Mouse (Mus musculus): ENCODE data around the gene Mark3.

The Mark3 gene

DNA sequence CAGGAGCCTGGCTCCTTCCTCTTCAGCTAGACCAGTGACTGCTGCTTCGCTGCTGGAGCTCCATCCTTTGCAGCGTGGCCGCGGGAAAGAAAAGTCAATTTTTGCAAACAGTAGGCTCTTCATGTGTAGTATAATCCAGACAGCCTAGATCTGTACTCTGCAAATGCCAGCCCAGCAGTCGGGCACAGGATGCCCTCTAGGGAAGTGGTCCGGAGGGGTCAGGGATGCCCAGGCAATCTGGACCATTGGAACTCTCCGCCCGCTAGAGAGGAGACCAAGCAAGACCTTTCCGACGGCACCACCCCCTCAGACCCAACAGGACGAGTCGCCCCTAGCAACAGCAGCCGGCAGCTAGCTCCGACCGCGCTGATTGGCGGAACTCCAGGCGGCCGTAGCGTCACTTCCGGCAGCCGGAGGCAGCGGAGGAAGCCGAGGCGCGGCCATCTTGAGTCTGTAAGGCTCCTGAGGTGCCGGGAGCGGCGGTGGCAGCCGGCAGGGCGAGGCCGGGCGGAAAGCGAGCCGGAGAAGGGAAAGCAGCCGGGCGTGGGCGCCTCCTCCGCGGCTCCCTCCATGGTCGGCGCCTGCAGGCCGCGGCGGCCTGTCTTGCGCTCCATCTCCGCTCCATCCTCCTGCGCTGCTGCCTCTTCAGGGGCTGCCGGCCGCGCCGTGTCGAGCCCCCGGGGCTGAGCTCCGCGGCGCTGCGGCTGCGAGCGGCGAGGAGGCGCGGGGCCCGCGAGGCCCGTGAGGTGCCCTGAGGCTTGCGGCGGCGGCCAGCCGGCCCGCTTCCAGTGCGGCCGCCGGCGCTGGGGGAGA is at the start of gene Mark3:
Gene Mark3, plus strand, starts transcription at position 450 of the 813 bp plus-strand sequence.
- WGBS = under 1% methylated on average over 70 of the region's 75 CpGs

DNA sequence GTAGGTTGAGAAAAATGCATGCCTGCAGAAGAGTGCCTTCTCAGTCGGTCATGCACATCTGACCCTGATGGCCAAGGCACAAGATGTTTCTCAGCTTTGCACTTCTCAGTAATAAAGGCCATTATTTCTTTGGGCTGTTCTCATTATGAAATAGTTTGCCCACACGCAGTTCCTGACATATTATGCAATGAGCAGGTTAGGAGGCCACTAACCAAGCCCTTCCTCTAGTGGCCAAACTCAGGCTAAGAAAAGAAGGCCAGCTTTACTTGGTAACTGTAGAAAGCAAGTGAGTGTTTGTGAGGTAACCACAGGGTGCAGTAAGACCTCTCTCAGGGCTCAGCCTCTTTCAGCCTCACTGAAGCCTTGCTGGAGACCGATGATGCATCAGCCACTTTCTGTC is 49.4 kb upstream of the Mark3 start:
- WGBS = 87% methylated on average over 3 of the region's 3 CpGs

DNA sequence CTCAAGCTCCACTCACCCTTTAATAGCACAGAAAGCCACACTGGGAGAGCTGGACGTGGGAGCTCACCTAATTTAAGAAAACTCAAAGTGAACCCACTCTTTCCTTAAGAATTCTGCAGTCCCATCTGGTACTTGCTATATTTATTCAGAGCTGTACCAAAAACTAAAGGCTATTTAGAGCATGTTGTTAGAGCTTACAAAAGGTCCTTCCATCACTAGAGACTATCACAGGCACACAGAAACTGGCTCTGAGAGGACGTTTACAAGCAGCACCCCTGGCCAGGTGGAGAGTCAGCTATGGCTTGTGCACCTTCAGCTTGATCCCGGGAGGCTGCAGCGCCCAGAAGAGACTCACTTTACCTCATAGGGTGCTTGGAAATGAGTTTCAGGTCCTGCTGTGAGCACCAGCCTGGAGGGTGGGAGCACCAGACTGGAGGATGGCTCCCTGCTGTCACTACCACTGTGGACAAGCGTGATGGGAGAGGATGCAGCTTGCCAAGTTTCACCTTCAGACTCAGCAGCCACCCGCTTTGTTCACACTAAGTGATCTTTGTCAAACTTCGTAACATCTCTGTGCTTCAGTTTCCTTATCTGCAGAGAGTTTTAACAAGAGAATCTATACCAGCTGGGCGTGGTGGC is 46.6 kb upstream of the Mark3 start:
- 32% methylated on average over 8 of the region's 8 CpGs for WGBS

- WGBS = 31% methylated on average over 8 of the region's 8 CpGs
Observed at GRCm38 (mm10) chr12:111529192-111529591, 45.1 kb upstream of the Mark3 start.

- 61% methylated on average over 11 of the region's 11 CpGs for WGBS
Observed at GRCm38 (mm10) chr12:111533096-111533794, 41.1 kb upstream of the Mark3 start.

DNA sequence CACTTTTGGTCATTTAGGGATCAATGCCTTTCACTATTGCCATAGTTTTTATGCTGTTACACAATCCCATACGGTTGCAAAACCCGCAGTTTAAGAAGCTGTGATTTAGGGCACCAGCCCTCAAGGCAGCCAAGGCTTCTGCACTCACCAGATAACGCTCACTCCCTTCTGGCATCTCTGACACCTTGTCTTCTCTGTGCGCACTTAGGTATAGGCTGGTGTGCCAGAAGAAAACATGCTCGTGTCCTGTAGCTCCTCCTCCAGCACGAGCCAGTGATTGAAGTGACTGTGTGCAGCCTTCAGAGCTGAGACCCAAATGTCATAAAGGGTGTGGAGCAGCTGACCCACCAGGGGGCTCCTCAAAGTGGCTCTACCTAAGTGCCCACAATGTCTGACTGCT is 39.0 kb upstream of the Mark3 start:
- 54% methylated on average over 6 of the region's 6 CpGs for whole genome bisulfite sequencing

DNA sequence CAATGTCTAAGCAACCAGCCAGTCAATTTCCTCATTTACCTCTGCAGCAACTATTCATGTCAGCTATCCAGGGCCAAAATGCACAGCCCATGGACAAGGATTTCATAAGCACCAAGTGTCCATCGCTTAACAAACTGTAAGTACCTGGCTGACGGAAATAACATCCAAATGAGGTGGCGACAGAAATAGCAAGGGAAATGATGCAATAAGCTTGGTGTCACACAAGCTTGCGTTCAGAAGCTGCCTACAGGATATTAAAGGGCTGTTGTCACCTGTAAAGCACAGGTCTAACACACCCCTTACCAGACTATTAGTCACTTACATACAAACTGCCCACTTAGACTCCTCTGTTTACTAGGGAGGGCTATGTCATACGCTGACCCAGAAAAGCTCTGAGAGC is 38.6 kb upstream of the Mark3 start:
- 66% methylated on average over 5 of the region's 5 CpGs for WGBS

DNA sequence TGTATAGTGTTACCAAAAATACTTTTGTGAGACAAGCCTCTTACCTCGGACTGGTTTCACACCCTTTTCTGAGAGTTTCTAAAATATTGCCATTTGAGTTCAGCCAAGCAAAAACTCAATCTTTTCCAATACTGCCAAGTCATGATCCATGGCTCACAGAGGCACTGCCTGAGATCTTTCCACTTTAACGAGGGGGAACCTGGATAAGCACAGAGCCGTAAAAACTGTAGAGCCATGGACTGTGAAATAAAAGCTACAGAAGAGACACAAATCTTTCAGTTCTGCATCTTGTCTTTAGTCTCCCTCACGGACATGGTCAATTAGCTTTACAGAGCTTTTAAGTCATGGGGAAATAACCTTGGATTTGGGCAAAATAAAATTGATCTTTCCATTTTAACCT is 37.6 kb upstream of the Mark3 start:
- 26% methylated on average over 4 of the region's 4 CpGs for WGBS

GRCm38 (mm10) chr12:111537341-111537740 is 37.0 kb upstream of the Mark3 start:
- WGBS = under 1% methylated on average over 22 of the region's 22 CpGs

GRCm38 (mm10) chr12:111537796-111538291 is 36.5 kb upstream of the Mark3 start, which contains the start of gene Eif5:
TSS of gene Eif5 (plus strand) at chr12:111538016.
- WGBS = 1% methylated on average over 46 of the region's 47 CpGs

DNA sequence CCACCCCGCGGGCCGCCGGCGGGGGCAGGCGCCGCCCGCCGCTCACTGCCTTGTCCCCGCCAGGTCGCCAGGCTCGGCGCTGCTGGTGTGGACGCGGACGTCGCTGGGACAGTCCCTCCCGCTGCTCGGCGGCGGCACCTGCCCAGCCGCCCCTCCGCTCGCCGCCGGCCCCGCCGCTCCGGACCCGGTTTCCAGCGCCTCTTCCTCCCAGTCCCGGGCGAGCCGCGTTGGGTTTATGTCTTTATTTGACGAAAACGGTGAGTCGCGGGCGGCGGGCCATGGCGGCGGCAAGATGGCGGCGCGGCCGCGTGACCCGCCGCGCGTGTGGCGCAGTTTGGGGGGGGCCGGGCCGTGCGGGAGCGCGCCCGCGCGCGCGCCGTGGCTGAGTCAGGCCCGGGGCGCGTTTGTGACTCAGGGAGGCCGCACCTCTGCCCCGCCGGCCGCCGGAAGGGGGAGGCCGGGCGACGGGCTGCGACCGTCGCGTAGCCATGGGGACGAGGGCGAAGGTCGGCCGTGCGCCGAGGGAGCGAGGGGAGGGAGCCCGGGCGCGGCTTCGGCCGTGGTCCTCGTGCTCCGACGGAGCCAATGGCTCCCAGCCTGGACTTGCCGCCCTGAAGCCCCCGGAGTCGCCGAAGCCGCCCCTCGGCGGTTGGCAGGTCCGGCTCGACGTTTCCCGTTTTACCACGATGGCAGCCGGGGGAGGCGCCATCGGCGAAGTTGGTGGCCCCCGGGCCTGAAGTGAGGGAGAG is 35.9 kb upstream of the Mark3 start:
- under 1% methylated on average over 111 of the region's 111 CpGs for WGBS

- WGBS = under 1% methylated on average over 18 of the region's 18 CpGs
Observed at GRCm38 (mm10) chr12:111539041-111539345, 35.3 kb upstream of the Mark3 start.

- 92% methylated on average over 3 of the region's 3 CpGs for WGBS
Observed at GRCm38 (mm10) chr12:111547070-111547469, 27.3 kb upstream of the Mark3 start.

DNA sequence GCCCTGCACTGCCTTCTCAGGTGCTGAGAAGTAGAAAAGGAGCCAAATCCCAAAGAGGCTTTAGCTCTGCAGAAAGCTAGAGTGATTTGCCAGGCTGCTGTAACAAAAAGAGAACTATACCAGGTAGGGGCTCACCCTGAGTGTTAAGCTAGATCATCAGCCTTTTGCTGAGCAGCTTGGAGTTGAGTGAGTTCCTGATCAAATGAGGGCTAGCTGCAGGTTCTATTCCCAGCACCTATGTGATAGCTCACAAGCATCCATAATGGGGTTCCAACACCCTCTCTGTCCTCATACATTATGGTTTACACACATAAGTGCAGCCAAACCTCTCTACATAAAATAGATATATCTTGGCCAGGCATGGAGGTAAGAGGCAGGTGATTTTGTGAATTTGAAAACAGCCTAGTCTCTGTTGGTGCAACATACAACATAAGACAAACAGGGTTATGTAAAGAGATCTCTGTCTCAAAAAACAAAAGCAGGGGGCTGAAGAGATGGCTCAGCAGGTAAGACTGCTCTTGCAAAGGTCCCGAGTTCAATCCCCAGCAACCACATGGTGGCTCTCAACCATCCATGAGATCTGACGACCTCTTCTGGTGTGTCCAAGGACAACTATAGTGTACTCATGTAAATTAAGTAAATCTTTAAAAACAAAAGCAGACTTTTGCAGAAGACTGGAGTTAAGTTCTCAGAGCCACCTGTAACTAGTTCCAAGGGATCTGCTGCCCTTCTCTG is 25.6 kb upstream of the Mark3 start:
- WGBS = 53% methylated on average over 2 of the region's 2 CpGs

- 68% methylated on average over 1 of the region's 1 CpGs for WGBS
Observed at GRCm38 (mm10) chr12:111550679-111551078, 23.6 kb upstream of the Mark3 start.

DNA sequence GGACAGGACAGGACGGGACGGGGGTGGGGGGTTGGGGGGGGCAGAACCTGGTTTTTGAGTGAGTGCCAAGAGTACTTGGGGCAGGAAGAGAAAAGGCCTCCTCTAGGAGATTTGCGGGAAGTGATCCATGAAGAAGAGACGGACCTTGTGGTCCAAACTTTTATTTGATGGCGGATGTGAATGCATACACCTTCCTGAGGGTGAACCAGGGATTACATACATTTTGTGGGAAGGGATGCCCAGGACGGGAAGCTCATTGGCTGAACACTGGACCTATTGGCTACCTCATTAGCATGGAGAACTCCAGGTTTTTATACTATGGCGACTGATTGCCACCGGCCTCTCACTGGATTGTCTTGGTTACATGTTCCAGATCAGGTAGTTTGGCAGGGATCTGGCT is 22.0 kb upstream of the Mark3 start:
- 69% methylated on average over 8 of the region's 8 CpGs for WGBS

DNA sequence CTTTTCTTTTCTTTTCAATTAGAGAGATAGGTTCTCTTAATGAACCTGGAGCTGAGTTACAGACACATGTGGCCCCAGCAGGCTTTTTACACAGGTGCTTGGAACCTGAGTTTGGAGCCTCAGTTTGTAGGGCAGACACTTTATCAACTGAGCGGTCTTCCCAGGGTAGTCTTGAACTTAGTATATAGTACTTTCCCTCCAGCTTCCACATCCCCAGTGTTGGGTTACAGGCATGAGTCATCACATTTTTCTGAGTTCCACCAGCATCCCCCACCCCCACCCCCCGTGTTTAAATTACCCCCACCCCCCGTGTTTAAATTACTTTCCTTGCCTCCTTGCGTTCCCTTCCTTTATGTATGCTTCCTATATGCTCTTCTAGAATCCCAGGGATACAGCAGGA is 19.0 kb upstream of the Mark3 start:
- 77% methylated on average over 4 of the region's 4 CpGs for WGBS

- 83% methylated on average over 5 of the region's 5 CpGs for WGBS
Observed at GRCm38 (mm10) chr12:111555893-111556292, 18.4 kb upstream of the Mark3 start.

DNA sequence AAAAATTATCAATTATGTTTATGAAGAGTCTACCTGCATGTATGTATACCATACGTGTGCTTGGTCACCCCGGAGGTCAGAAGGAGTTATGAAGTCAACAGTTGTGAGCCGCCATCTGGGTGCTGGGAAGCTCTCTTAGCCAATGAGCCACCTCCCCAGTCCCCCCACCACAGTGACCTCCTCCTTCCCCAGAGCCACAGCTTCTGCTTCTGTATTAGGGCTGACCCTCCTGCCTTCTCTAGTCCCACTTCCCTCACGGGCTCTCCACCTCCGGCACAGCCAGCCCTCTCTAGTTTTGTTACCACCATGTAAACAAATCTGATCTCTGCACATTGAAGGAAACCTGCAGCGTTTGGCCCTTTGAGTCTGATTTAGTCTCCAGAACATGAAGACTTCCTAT is 16.8 kb upstream of the Mark3 start:
- 80% methylated on average over 6 of the region's 6 CpGs for WGBS

GRCm38 (mm10) chr12:111558655-111559054 is 15.7 kb upstream of the Mark3 start:
- WGBS = 85% methylated on average over 2 of the region's 2 CpGs

- WGBS = 29% methylated on average over 18 of the region's 18 CpGs
Observed at GRCm38 (mm10) chr12:111559647-111560258, 14.6 kb upstream of the Mark3 start.

Measured in cerebral cortex, adult 2 months (tissue).